Mouse (Mus musculus) lung, postnatal 4 days (tissue): Measurements from ENCODE around the gene Spast.
"Not testable (repeated sequence)": the region's sequence is repeated elsewhere in the genome, so short reads cannot be mapped to it uniquely, and the experiment has no call there.

Experiments
- DNase-seq, 2 experiments: peaks; one replicate each; pipeline ENCODE4 v3.0.0; 2021

The Spast gene

GRCm38 (mm10) chr17:74338937-74339804 is at the start of gene Spast:
Gene Spast, plus strand, starts transcription at chr17:74338987.
- DNase-seq: peak; percentile 83 to 89

GRCm38 (mm10) chr17:74290198-74290597 is 48.6 kb upstream of the Spast start:
- DNase-seq: no peak

- DNase-seq: no peak
These were observed 47.9 kb upstream of the Spast start for GRCm38 (mm10) chr17:74290869-74291268.

GRCm38 (mm10) chr17:74291640-74292361 is 47.0 kb upstream of the Spast start:
- DNase-seq: no peak

GRCm38 (mm10) chr17:74293687-74294425 is 44.9 kb upstream of the Spast start:
- DNase-seq: no peak

GRCm38 (mm10) chr17:74294426-74295025 is 44.3 kb upstream of the Spast start:
- DNase-seq: peak; percentile 89 to 93

GRCm38 (mm10) chr17:74295026-74295970 is 43.5 kb upstream of the Spast start, which contains the start of gene Memo1:
Gene Memo1, minus strand, starts transcription at chr17:74295521.
- peak; percentile 88 to 94 for DNase-seq

GRCm38 (mm10) chr17:74296076-74296823 is 42.5 kb upstream of the Spast start:
- DNase-seq: peak; percentile 45 to 60

- not testable (repeated sequence) for DNase-seq
These were observed 41.8 kb upstream of the Spast start for GRCm38 (mm10) chr17:74296991-74297390.

- peak in 1 of 2 experiments; percentile 15 for DNase-seq
These were observed 38.7 kb upstream of the Spast start for GRCm38 (mm10) chr17:74300089-74300488.

GRCm38 (mm10) chr17:74304060-74304459 is 34.7 kb upstream of the Spast start:
- DNase-seq: no peak

- DNase-seq: no peak
These were observed 33.2 kb upstream of the Spast start for GRCm38 (mm10) chr17:74305616-74306015.

GRCm38 (mm10) chr17:74306021-74306420 is 32.8 kb upstream of the Spast start:
- DNase-seq: no peak

GRCm38 (mm10) chr17:74315445-74316308 is 23.1 kb upstream of the Spast start:
- no peak for DNase-seq

- DNase-seq: peak; percentile 92 to 95
These were observed 22.4 kb upstream of the Spast start for GRCm38 (mm10) chr17:74316309-74316863.

GRCm38 (mm10) chr17:74318721-74319120 is 20.1 kb upstream of the Spast start:
- no peak for DNase-seq

- DNase-seq: peak in 1 of 2 experiments; percentile 9
These were observed 16.3 kb upstream of the Spast start for GRCm38 (mm10) chr17:74322400-74323054.

GRCm38 (mm10) chr17:74323844-74324243 is 14.9 kb upstream of the Spast start, which contains the start of gene Dpy30:
Gene Dpy30, minus strand, starts transcription at chr17:74323944.
- no peak for DNase-seq

GRCm38 (mm10) chr17:74327195-74327594 is 11.6 kb upstream of the Spast start:
- not testable (repeated sequence) for DNase-seq
